Mouse (Mus musculus): ENCODE results near the gene Stk24. TPM values are rescaled to one million over a fixed set of nuclear protein-coding genes. Genes with fewer than 3 reads are reported as not detected.

The Stk24 gene
- polyA plus RNA-seq, 1 experiment from 2014 or later = 18.5 TPM

- 84% methylated on average over 1 of the region's 1 CpGs for WGBS
- no peaks in the 10 kb centered on the region for H3K27me3 ChIP-seq (replicated peaks)
- peaks cover 6% of the 10 kb centered on the region; the same call in 1 of the 2 replicates for H3K4me1 ChIP-seq
- ATAC-seq (replicated peaks) = no peak
- H3K4me3 ChIP-seq = no peak overlapping the region
- no peak overlapping the region for H3K27ac ChIP-seq
- H3K9me3 ChIP-seq = no peaks in the 10 kb centered on the region
- no peaks in the 10 kb centered on the region for H3K36me3 ChIP-seq (replicated peaks)
- H3K9ac ChIP-seq = no peak overlapping the region
- no peak overlapping the region for H3K4me2 ChIP-seq
Measured at GRCm38 (mm10) chr14:121358327-121358726, 21.5 kb downstream of the Stk24 start.

- no peak for ATAC-seq (replicated peaks)
- Histone ChIP-seq H3K27ac (no peak overlapping the region), H3K4me1 (peaks cover 6% of the 10 kb centered on the region; the same call in 1 of the 2 replicates), H3K4me2 (no peak overlapping the region), H3K27me3 (replicated peaks) (no peaks in the 10 kb centered on the region), H3K36me3 (replicated peaks) (no peaks in the 10 kb centered on the region), H3K9ac (no peak overlapping the region), H3K9me3 (no peaks in the 10 kb centered on the region), H3K4me3 (no peak overlapping the region)
- WGBS = 80% methylated on average over 8 of the region's 8 CpGs
Measured at GRCm38 (mm10) chr14:121356336-121356862, 23.4 kb downstream of the Stk24 start.

- H3K4me2 ChIP-seq = no peak overlapping the region
- WGBS = 83% methylated on average over 6 of the region's 6 CpGs
- no peak overlapping the region for H3K4me3 ChIP-seq
- H3K9me3 ChIP-seq = no peaks in the 10 kb centered on the region
- no peak overlapping the region for H3K27ac ChIP-seq
- no peak for ATAC-seq (replicated peaks)
- H3K27me3 ChIP-seq (replicated peaks) = no peaks in the 10 kb centered on the region
- H3K36me3 ChIP-seq (replicated peaks) = no peaks in the 10 kb centered on the region
- no peak overlapping the region for H3K9ac ChIP-seq
- H3K4me1 ChIP-seq = peaks cover 6% of the 10 kb centered on the region; the same call in 1 of the 2 replicates
Measured at GRCm38 (mm10) chr14:121355732-121356131, 24.1 kb downstream of the Stk24 start.

- Histone ChIP-seq H3K4me3 (no peak overlapping the region), H3K36me3 (replicated peaks) (no peaks in the 10 kb centered on the region), H3K27ac (no peak overlapping the region), H3K27me3 (replicated peaks) (no peaks in the 10 kb centered on the region), H3K9me3 (no peaks in the 10 kb centered on the region), H3K4me1 (peaks cover 11% of the 10 kb centered on the region; the same call in 1 of the 2 replicates), H3K4me2 (no peak overlapping the region), H3K9ac (no peak overlapping the region)
- WGBS = 87% methylated on average over 10 of the region's 10 CpGs
- no peak for ATAC-seq (replicated peaks)
Measured at GRCm38 (mm10) chr14:121353648-121354377, 26.0 kb downstream of the Stk24 start.

GRCm38 (mm10) chr14:121352744-121353143, 27.1 kb downstream of the Stk24 start:
- no peak for ATAC-seq (replicated peaks)

GRCm38 (mm10) chr14:121351737-121352136, 28.1 kb downstream of the Stk24 start:
- no peaks in the 10 kb centered on the region for H3K9me3 ChIP-seq

More at GRCm38 (mm10) chr14:121352744-121353143, 27.1 kb downstream of the Stk24 start:
- WGBS = 88% methylated on average over 6 of the region's 6 CpGs
- no peaks in the 10 kb centered on the region for H3K27me3 ChIP-seq (replicated peaks)
- no peaks in the 10 kb centered on the region for H3K9me3 ChIP-seq
- no peak overlapping the region for H3K9ac ChIP-seq
- H3K27ac ChIP-seq = no peak overlapping the region
- no peak overlapping the region for H3K4me2 ChIP-seq
- H3K4me3 ChIP-seq = no peak overlapping the region
- H3K4me1 ChIP-seq = peaks cover 15% of the 10 kb centered on the region
- H3K36me3 ChIP-seq (replicated peaks) = no peaks in the 10 kb centered on the region

GRCm38 (mm10) chr14:121350011-121350410, 29.8 kb downstream of the Stk24 start:
- Histone ChIP-seq H3K27me3 (replicated peaks) (no peaks in the 10 kb centered on the region), H3K9ac (no peak overlapping the region), H3K36me3 (replicated peaks) (no peaks in the 10 kb centered on the region), H3K9me3 (no peaks in the 10 kb centered on the region), H3K4me1 (peaks cover 16% of the 10 kb centered on the region), H3K4me3 (no peak overlapping the region), H3K4me2 (no peak overlapping the region), H3K27ac (no peak overlapping the region)
- ATAC-seq (replicated peaks) = no peak
- WGBS = 84% methylated on average over 8 of the region's 8 CpGs

More at GRCm38 (mm10) chr14:121351737-121352136, 28.1 kb downstream of the Stk24 start:
- WGBS = 74% methylated on average over 4 of the region's 4 CpGs
- Histone ChIP-seq H3K9ac (no peak overlapping the region), H3K27me3 (replicated peaks) (no peaks in the 10 kb centered on the region), H3K27ac (no peak overlapping the region), H3K4me1 (peaks cover 14% of the 10 kb centered on the region), H3K36me3 (replicated peaks) (no peaks in the 10 kb centered on the region), H3K4me3 (no peak overlapping the region), H3K4me2 (no peak overlapping the region)
- ATAC-seq (replicated peaks) = no peak

- WGBS = 87% methylated on average over 5 of the region's 5 CpGs
- no peaks in the 10 kb centered on the region for H3K9me3 ChIP-seq
Measured at GRCm38 (mm10) chr14:121349291-121349690, 30.5 kb downstream of the Stk24 start.

GRCm38 (mm10) chr14:121348256-121348655, 31.6 kb downstream of the Stk24 start:
- H3K4me1 ChIP-seq = peaks cover 16% of the 10 kb centered on the region
- WGBS = 57% methylated on average over 8 of the region's 8 CpGs
- no peaks in the 10 kb centered on the region for H3K27me3 ChIP-seq (replicated peaks)
- H3K36me3 ChIP-seq (replicated peaks) = no peaks in the 10 kb centered on the region
- H3K4me2 ChIP-seq = no peak overlapping the region
- H3K9ac ChIP-seq = no peak overlapping the region
- H3K4me3 ChIP-seq = no peak overlapping the region
- H3K9me3 ChIP-seq = no peaks in the 10 kb centered on the region
- H3K27ac ChIP-seq = no peak overlapping the region
- ATAC-seq (replicated peaks) = no peak

More at GRCm38 (mm10) chr14:121349291-121349690, 30.5 kb downstream of the Stk24 start:
- Histone ChIP-seq H3K4me3 (no peak overlapping the region), H3K27ac (no peak overlapping the region), H3K36me3 (replicated peaks) (no peaks in the 10 kb centered on the region), H3K27me3 (replicated peaks) (no peaks in the 10 kb centered on the region), H3K9ac (no peak overlapping the region), H3K4me2 (no peak overlapping the region), H3K4me1 (peaks cover 16% of the 10 kb centered on the region)
- ATAC-seq (replicated peaks) = no peak

- no peak for ATAC-seq (replicated peaks)
- Histone ChIP-seq H3K4me3 (no peak overlapping the region), H3K9me3 (no peaks in the 10 kb centered on the region), H3K4me1 (peaks cover 16% of the 10 kb centered on the region), H3K27me3 (replicated peaks) (no peaks in the 10 kb centered on the region), H3K27ac (no peak overlapping the region), H3K36me3 (replicated peaks) (no peaks in the 10 kb centered on the region), H3K4me2 (no peak overlapping the region), H3K9ac (no peak overlapping the region)
- 90% methylated on average over 10 of the region's 10 CpGs for WGBS
Measured at GRCm38 (mm10) chr14:121347134-121347533, 32.7 kb downstream of the Stk24 start.

- Histone ChIP-seq H3K9me3 (no peaks in the 10 kb centered on the region), H3K9ac (no peak overlapping the region), H3K4me1 (peaks cover 16% of the 10 kb centered on the region), H3K27me3 (replicated peaks) (no peaks in the 10 kb centered on the region), H3K27ac (no peak overlapping the region), H3K4me3 (no peak overlapping the region), H3K4me2 (no peak overlapping the region), H3K36me3 (replicated peaks) (no peaks in the 10 kb centered on the region)
- WGBS = 65% methylated on average over 4 of the region's 4 CpGs
- no peak for ATAC-seq (replicated peaks)
Measured at GRCm38 (mm10) chr14:121346654-121347053, 33.2 kb downstream of the Stk24 start.

GRCm38 (mm10) chr14:121346053-121346452, 33.8 kb downstream of the Stk24 start:
- no peak for ATAC-seq (replicated peaks)
- Histone ChIP-seq H3K4me1 (peaks cover 16% of the 10 kb centered on the region), H3K27me3 (replicated peaks) (no peaks in the 10 kb centered on the region), H3K4me3 (no peak overlapping the region), H3K9ac (no peak overlapping the region), H3K9me3 (no peaks in the 10 kb centered on the region), H3K27ac (no peak overlapping the region), H3K4me2 (no peak overlapping the region), H3K36me3 (replicated peaks) (no peaks in the 10 kb centered on the region)
- WGBS = 89% methylated on average over 4 of the region's 4 CpGs

GRCm38 (mm10) chr14:121344928-121345327, 34.9 kb downstream of the Stk24 start:
- Histone ChIP-seq H3K9ac (no peak overlapping the region), H3K36me3 (replicated peaks) (no peaks in the 10 kb centered on the region), H3K4me1 (peaks cover 16% of the 10 kb centered on the region), H3K27me3 (replicated peaks) (no peaks in the 10 kb centered on the region), H3K27ac (no peak overlapping the region), H3K4me2 (no peak overlapping the region), H3K9me3 (no peaks in the 10 kb centered on the region), H3K4me3 (no peak overlapping the region)
- ATAC-seq (replicated peaks) = no peak
- WGBS = 81% methylated on average over 5 of the region's 5 CpGs
